Mouse (Mus musculus): ENCODE measurements around the gene Col8a2.

Col8a2 gene

GRCm38 (mm10) chr4:126324861-126325260 lies 38.3 kb downstream of the Col8a2 start:
- intact Hi-C loops (cut with DNase I): loop anchor here (5.0 kb wide), 1 partner anchor 102 kb away; the partner anchor contains the start of gene Ago3

- intact Hi-C loops (cut with DNase I): no loop called here
Observed at GRCm38 (mm10) chr4:126325281-126325861, 38.8 kb downstream of the Col8a2 start, which contains the start of gene Tekt2. TSS of gene Tekt2 (minus strand) at chr4:126325688.

GRCm38 (mm10) chr4:126326036-126326435 lies 39.4 kb downstream of the Col8a2 start:
- intact Hi-C loops (cut with DNase I): no loop called here

- intact Hi-C loops (cut with DNase I): no loop called here
Observed at GRCm38 (mm10) chr4:126330295-126330694, 43.7 kb downstream of the Col8a2 start.

GRCm38 (mm10) chr4:126331751-126332150 lies 45.2 kb downstream of the Col8a2 start:
- intact Hi-C loops (cut with DNase I): no loop called here

- intact Hi-C loops (cut with DNase I): no loop called here
Observed at GRCm38 (mm10) chr4:126332358-126332757, 45.8 kb downstream of the Col8a2 start.

GRCm38 (mm10) chr4:126339461-126339860 lies 52.9 kb downstream of the Col8a2 start:
- intact Hi-C loops (cut with DNase I): no loop called here

GRCm38 (mm10) chr4:126343451-126343850 lies 56.9 kb downstream of the Col8a2 start:
- intact Hi-C loops (cut with DNase I): loop anchor here (5.0 kb wide), 1 partner anchor 39 kb away; no protein-coding TSS in a partner anchor

- intact Hi-C loops (cut with DNase I): no loop called here
Observed at GRCm38 (mm10) chr4:126360069-126360468, 73.5 kb downstream of the Col8a2 start.
